Mouse (Mus musculus) lung, postnatal 0 days (tissue): Measurements from ENCODE around the gene Mgat4a. TPM values are rescaled to one million over a fixed set of nuclear protein-coding genes. Genes with fewer than 3 reads are reported as not detected.

Experiments
- ATAC-seq: fragments of 200-750 bp; cut with Nextera tagmentation; 2 replicates; pipeline ENCODE4 v1.8.0; 2017; ENCODE audit warnings: moderate library complexity
- DNase-seq: peaks from one replicate; pipeline ENCODE4 v3.0.0-alpha.2; 2016; ENCODE audit warnings: low spot score
- H3K27ac ChIP-seq: fragments of 300-500 bp; sonication (generic); 2 replicates; pipeline ENCODE4 v1.5.1; 2014; ENCODE audit warnings: antibody characterized with exemption, mild to moderate bottlenecking, low read length, mixed read lengths
- H3K27me3 ChIP-seq: fragments of 300-500 bp; sonication (generic); replicated peaks from 2 replicates; pipeline ENCODE4 v1.6.1; 2014; ENCODE audit warnings: low read length, mixed read lengths; ENCODE audit not compliant: insufficient read depth
- H3K36me3 ChIP-seq: fragments of 300-500 bp; sonication (generic); 2 replicates; pipeline ENCODE4 v1.6.1; 2014; ENCODE audit warnings: low read length, mixed read lengths; ENCODE audit not compliant: insufficient read depth
- H3K4me1 ChIP-seq: fragments of 300-500 bp; sonication (generic); 2 replicates; pipeline ENCODE4 v1.6.1; 2014; ENCODE audit warnings: antibody characterized with exemption, low read depth, low read length, mixed read lengths; ENCODE audit not compliant: insufficient read depth
- H3K4me2 ChIP-seq: fragments of 300-500 bp; sonication (generic); replicated peaks from 2 replicates; pipeline ENCODE4 v1.6.1; 2014; ENCODE audit warnings: low read depth, mild to moderate bottlenecking, low read length, moderate library complexity, mixed read lengths
- H3K4me3 ChIP-seq: fragments of 300-500 bp; sonication (generic); 2 replicates; pipeline ENCODE4 v1.5.1; 2014; ENCODE audit warnings: low read depth, low read length
- H3K9ac ChIP-seq: fragments of 300-500 bp; sonication (generic); replicated peaks from 2 replicates; pipeline ENCODE4 v1.6.1; 2014; ENCODE audit warnings: low read depth, mild to moderate bottlenecking
- H3K9me3 ChIP-seq: fragments of 300-500 bp; sonication (generic); 2 replicates; pipeline ENCODE4 v1.6.1; 2016; ENCODE audit warnings: low read length, mixed read lengths
- CTCF ChIP-seq: IDR thresholded peaks from 2 replicates; pipeline ENCODE4 v1.5.1; 2016; ENCODE audit warnings: antibody characterized with exemption, mild to moderate bottlenecking
- EP300 ChIP-seq: IDR thresholded peaks from 2 replicates; pipeline ENCODE4 v1.6.1; 2016; ENCODE audit warnings: antibody characterized with exemption, mild to moderate bottlenecking, control low read depth
- WGBS: fragments of 180-500 bp; shearing (Covaris S2); extraction: QIAGEN DNeasy Blood & Tissue Kit; methylation state at CpG from one replicate; pipeline ENCODE4 v1.1.7; 2014; 5-methylcytosine and 5-hydroxymethylcytosine counted together
- polyA plus RNA-seq: library from polyadenylated mRNA; unstranded; fragments of >200 nt; fragmentation: Nextera tagmentation; extraction: Ambion mirVana; gene quantifications from 2 replicates; pipeline ENCODE4 v1.2.1, GENCODE M21; 2015

Gene Mgat4a
- polyA plus RNA-seq, 1 experiment from 2014 or later, result 5.4 TPM

DNA sequence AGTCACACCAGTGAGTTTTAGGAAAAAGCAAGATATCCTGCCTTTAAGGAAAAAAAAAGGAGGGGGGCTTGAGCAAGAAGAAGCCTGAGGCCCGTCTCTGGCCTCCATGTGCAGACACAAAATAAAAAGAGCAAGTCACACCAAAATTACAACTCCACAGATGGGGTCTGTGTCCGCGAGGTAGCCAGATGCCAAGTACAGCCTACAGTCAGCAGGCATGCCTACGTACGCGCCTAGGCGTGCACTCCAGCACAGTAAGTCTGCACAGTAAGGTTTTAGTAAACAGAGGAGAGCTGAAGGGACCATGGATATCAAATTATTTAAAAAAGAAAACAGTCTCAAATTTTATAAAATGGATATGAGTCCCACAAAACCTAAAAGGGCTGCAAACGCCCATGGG, 89.5 kb downstream of the Mgat4a start:
- TF ChIP-seq EP300, result no peak
- no peak for TF ChIP-seq CTCF
- no peaks in the 10 kb centered on the region for H3K27me3 ChIP-seq
- ATAC-seq (no peak), DNase-seq (no peak)
- no peak overlapping the region for H3K9ac ChIP-seq
- H3K36me3 ChIP-seq, result no peaks in the 10 kb centered on the region
- no peaks in the 10 kb centered on the region for H3K4me1 ChIP-seq
- H3K4me2 ChIP-seq, result no peak overlapping the region
- WGBS, result 90% methylated on average over 8 of the region's 8 CpGs
- H3K9me3 ChIP-seq, result no peaks in the 10 kb centered on the region
- no peak overlapping the region for H3K27ac ChIP-seq
- no peak overlapping the region for H3K4me3 ChIP-seq

DNA sequence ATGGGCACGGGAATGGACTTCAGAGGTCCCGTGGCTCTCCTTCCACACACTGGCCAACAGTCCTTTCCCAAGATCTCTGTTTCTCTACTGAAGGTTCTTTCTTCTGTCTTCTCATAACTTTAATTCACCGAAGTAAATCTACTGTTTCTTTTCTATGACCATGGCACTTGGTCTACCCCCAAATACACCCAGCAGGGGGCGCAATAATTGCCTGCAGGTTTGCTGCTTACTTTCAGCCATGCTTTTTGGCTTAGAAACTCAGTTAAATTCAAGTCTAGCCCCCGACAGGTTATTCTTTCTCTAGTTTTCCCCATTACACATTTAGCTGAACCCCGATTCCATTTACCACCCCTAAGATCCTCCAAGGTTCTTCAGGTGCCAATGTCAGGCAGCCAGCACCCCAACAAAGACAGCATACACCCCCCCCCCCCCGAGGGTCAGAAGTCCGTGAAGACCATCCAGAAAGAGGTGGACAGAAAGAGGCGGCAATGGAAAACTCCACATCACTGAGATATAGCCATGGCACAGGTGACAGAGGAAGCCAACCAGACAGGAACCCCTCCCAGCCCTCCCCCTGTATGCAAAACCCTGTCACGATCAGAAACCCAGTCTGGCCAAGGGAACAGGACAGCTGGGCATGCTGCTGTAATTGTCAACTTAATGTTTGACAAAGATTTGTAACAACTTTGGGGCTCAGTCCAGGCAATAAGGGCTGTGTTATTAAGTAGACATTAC, 92.3 kb downstream of the Mgat4a start:
- H3K27ac ChIP-seq, result no peak overlapping the region
- DNase-seq, result peak; percentile 44
- 77% methylated on average over 10 of the region's 10 CpGs for WGBS

GRCm38 (mm10) chr1:37442848-37443835, 97.7 kb downstream of the Mgat4a start:
- no peak overlapping the region for H3K9ac ChIP-seq
- H3K9me3 ChIP-seq, result no peaks in the 10 kb centered on the region
- H3K4me2 ChIP-seq, result no peak overlapping the region
- no peak for ATAC-seq
- H3K27me3 ChIP-seq, result no peaks in the 10 kb centered on the region
- WGBS, result 93% methylated on average over 16 of the region's 16 CpGs
- no peak for DNase-seq
- no peak overlapping the region for H3K4me3 ChIP-seq
- H3K4me1 ChIP-seq, result no peaks in the 10 kb centered on the region
- H3K27ac ChIP-seq, result no peak overlapping the region
- TF ChIP-seq EP300, result no peak
- no peak for TF ChIP-seq CTCF
- peaks cover 23% of the 10 kb centered on the region for H3K36me3 ChIP-seq

More for the DNA sequence above, 92.3 kb downstream of the Mgat4a start:
- H3K36me3 ChIP-seq, result no peaks in the 10 kb centered on the region
- no peak overlapping the region for H3K4me2 ChIP-seq
- no peak for ATAC-seq
- H3K9ac ChIP-seq, result no peak overlapping the region
- H3K27me3 ChIP-seq, result no peaks in the 10 kb centered on the region
- no peaks in the 10 kb centered on the region for H3K4me1 ChIP-seq
- no peaks in the 10 kb centered on the region for H3K9me3 ChIP-seq
- H3K4me3 ChIP-seq, result no peak overlapping the region
- no peak for TF ChIP-seq EP300
- peak; percentile 71 for TF ChIP-seq CTCF

DNA sequence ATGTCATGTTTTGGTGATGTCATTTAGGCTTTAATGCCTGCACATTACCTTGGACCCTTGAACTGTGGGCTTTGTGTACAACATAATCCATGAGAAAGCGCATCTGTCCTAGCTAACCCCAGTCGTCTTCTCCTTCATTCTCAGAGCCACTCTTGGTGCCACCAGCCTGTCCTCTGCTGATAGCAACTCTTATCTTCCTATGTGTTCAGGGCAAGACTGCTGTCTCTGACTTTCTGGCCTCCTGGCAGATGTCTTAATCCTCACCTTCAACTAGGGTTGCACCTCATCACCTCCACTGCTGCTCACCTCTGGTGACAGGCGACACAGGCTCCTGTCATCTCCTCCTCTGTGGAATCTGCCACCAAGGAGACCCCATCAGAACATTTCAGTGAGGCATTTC, 104.4 kb downstream of the Mgat4a start:
- ATAC-seq (no peak), DNase-seq (no peak)
- H3K4me3 ChIP-seq, result no peak overlapping the region
- no peak overlapping the region for H3K27ac ChIP-seq
- no peak overlapping the region for H3K9ac ChIP-seq
- H3K27me3 ChIP-seq, result no peaks in the 10 kb centered on the region
- H3K36me3 ChIP-seq, result peaks cover 41% of the 10 kb centered on the region
- TF ChIP-seq CTCF (no peak), EP300 (no peak)
- no peak overlapping the region for H3K4me2 ChIP-seq
- no peaks in the 10 kb centered on the region for H3K9me3 ChIP-seq
- WGBS, result 89% methylated on average over 3 of the region's 3 CpGs
- peaks cover 4% of the 10 kb centered on the region; the same call in 1 of the 2 replicates for H3K4me1 ChIP-seq

GRCm38 (mm10) chr1:37430297-37430840, 110.4 kb downstream of the Mgat4a start:
- Histone ChIP-seq H3K4me2 (peak overlapping the region; percentile 70), H3K27me3 (no peaks in the 10 kb centered on the region), H3K9me3 (no peaks in the 10 kb centered on the region), H3K36me3 (peaks cover 15% of the 10 kb centered on the region), H3K4me1 (peaks cover 16% of the 10 kb centered on the region), H3K9ac (peak overlapping the region; percentile 96), H3K4me3 (peak overlapping the region; percentile 80), H3K27ac (peak overlapping the region; percentile 84)
- no peak for TF ChIP-seq EP300
- TF ChIP-seq CTCF, result no peak
- DNase-seq, result peak; percentile 59
- 3% methylated on average over 38 of the region's 40 CpGs for WGBS
- peak; percentile 61 for ATAC-seq
